Mouse (Mus musculus): ENCODE results near the gene Gm17662. TPM values are rescaled to one million over a fixed set of nuclear protein-coding genes. Genes with fewer than 3 reads are reported as not detected.

Gm17662 gene
- polyA plus RNA-seq, 1 experiment from 2014 or later = not detected

DNA sequence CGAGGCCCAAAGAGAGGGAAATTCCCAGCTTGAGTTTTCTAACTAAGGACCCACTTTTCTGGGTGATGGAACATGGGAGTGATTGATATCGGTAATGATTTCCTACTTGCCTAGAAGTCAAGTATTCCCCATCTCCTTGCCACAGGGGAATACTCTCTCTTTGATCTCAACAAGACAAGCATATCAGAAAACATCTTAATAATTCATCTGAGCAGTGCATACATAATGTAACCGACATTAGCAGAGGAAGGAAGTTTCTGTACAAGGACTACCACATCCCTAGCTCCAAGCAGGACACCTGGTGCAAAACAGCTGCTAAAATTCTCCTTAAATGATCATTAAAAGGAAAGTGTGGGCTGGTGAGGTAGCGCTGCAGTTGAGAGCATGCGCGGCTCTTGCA lies 47.9 kb downstream of the Gm17662 start:
- H3K4me3 ChIP-seq (ENCODE audit: low read length) = no peak overlapping the region
- no peaks in the 10 kb centered on the region for H3K27me3 ChIP-seq (ENCODE audit: control insufficient read depth, insufficient read depth, low read depth, low read length)
- WGBS = 81% methylated on average over 6 of the region's 6 CpGs
- no peaks in the 10 kb centered on the region for H3K9me3 ChIP-seq (ENCODE audit: control insufficient read depth, low read length)
- H3K4me1 ChIP-seq (replicated peaks; ENCODE audit: control insufficient read depth, insufficient read depth, low read length) = no peaks in the 10 kb centered on the region
- H3K27ac ChIP-seq (ENCODE audit: low read length) = no peak overlapping the region
- H3K9ac ChIP-seq (ENCODE audit: low read length) = no peak overlapping the region
- H3K4me2 ChIP-seq (ENCODE audit: low read depth, low read length) = no peak overlapping the region
- no peaks in the 10 kb centered on the region for H3K36me3 ChIP-seq (ENCODE audit: control insufficient read depth, insufficient read depth, low read length)
- ATAC-seq (ENCODE audit: low read depth) = no peak

Other genes starting within 250 kb of the Gm17662 start
- gene C8b, start 91.0 kb upstream of the Gm17662 start, polyA plus RNA-seq (2015; fragmentation: Nextera tagmentation; extraction: Ambion mirVana) = 0.13 and 1.1 TPM in 2 replicates
- gene C8a, start 19.1 kb downstream of the Gm17662 start, polyA plus RNA-seq (2015; fragmentation: Nextera tagmentation; extraction: Ambion mirVana) = 0.06 and 0.19 TPM in 2 replicates
- gene Fyb2, start 56.1 kb downstream of the Gm17662 start, polyA plus RNA-seq (2015; fragmentation: Nextera tagmentation; extraction: Ambion mirVana) = 0.13 TPM in 2 replicates